Mouse (Mus musculus) mouse embryonic stem cell (cell line): ENCODE measurements around the gene Gm11037.

Experiments used
- in situ Hi-C, 2 experiments: fragments of 300-500 bp; cut with MboI; formaldehyde crosslinking; loops; 1 replicate in 1 of 2; 3 replicates in 1 of 2; pipeline ENCODE4 v1.14.3; 2019 to 2020; ENCODE audit warnings: low sequenced_read_pairs in 2 of 2, low pct_unique_long_range_greater_than_20kb in 1 of 2, mixed read lengths in 1 of 2; ENCODE audit not compliant: unreplicated experiment in 1 of 2

Gm11037 gene

DNA sequence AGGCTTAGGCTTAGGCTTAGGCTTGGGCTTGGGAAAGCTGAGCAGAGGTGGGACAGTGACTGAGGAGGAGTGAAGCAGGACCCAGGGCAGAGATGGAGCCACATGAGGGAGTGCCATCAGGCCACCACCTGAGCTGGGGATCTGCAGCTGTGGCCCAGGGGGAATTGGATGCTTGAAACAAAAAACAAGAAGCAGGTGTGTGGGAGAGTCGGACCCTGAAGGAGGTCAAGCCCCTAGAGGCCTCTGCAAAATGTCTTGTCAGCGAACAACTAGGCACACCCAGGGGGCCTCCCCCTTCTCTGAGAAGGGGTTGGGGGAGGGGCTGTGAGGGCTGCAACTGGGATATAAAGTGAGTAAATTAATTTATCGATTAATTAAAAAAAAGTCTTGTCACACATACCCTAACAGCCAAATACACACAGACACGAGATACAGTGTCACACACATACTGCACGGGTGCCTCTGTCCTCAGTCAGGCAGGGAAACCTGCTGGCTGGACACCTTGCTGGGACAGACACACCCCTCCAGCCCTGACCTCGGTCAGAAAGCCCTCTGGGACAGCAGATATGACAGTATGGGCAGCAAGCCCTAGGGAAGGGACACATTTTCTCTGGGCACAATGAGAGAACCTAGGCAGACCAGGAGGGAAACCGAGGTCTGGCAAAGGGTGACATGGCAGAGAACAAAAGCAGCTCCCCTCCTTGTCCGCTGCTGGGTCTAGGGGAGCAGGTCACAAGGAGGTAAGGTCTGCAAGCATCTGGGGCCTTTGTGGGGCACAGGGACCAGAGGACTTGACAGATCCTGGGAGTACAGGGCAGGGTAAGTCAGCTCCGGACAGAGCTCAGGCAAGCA lies 7.1 kb upstream of the Gm11037 start:
- in situ Hi-C loops: no loop called here

DNA sequence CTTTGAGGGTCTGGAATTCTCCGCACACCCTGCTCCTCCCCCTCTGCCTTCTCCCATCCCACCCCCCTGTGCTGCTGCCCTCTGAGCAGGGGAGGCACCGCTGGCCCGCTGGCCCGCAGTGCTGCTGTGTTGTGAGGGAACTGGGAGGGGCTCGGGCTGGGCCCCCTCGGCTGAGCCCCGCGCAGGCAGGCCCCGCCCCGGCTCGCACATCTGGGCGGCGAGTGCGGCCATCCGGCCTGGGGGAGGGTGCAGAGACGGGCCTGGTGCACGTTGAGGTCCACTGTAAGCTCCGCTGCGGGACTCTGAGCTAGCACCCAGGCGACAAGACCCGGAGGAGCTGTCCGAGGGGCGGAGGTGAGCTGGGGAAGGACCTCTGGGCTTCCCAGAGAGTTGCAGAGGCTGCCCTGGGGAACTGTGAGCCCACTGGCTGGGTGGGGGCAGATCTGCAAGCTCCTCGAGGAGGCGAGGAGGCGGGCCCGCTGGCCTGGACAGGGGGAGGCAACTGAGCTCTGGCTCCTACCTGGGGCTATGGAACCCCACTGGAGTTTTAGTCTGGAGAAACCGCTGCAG lies 6.1 kb upstream of the Gm11037 start, which contains the start of gene Hspa12b:
TSS of gene Hspa12b (plus strand) at position 120 of the 570 bp plus-strand sequence.
- in situ Hi-C loops: no loop called here

DNA sequence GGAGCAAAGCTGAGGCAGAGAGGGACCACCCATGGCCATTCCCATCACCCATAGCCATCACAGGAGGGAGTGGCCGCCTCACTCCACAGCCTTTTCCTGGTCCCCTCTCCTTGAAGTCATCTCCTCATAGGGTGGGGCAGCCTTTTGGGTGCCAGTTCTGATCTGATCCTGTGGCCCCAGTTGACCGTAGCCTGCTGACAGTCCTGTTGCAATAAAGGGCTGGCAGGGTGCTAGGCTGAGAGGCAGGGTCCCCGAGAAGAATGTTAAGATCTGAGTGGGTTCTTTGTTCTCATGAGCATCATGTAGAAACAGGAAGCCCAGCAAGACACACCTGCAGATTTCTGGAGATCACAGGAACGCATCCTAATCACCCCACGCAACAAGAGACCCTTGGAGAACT lies 5.1 kb upstream of the Gm11037 start:
- in situ Hi-C loops: no loop called here

DNA sequence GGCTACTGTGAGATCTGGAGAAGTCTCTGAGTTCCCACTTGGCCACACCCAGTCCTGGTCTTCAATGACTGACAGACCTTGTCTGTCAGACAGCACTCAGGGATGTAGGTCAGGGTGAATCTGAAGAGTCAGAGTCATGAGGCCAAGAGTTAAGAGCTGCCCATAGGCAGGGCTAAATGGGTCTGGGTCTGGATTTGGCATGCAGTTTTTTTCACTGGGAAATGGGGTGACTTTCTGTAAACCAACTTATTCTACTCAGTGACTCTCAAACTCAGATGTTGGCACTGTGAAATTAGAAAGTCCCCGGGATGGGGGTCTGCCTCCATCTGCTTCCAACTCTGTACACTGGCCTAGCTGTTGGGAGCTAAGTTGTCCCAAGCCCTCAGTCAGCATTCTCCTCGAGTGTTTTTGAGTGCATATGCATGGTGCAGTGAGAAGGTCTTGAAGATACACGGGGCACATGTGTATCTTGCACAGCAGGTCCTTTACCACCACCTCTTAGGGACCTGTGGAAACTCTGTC lies 4.6 kb upstream of the Gm11037 start:
- in situ Hi-C loops: no loop called here

DNA sequence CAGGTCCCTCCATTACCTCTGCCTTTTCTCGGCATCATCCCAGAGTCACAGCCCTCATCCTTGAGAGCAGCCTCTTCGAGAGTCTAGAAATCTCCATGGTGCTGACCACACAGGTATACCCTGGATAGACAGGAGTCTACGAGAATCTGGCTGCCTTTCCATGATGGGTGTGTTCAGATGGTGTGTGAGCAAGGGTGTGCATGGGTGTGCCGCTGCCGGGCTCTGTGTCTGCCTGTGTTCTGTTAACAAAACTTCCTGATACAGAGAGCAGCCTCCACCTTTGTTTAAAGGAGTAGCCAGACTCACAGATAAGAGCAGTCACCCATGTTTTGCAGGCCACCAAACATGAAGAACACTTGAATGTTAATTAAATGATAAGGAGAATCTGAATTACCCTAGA lies 3.5 kb upstream of the Gm11037 start:
- in situ Hi-C loops: no loop called here

DNA sequence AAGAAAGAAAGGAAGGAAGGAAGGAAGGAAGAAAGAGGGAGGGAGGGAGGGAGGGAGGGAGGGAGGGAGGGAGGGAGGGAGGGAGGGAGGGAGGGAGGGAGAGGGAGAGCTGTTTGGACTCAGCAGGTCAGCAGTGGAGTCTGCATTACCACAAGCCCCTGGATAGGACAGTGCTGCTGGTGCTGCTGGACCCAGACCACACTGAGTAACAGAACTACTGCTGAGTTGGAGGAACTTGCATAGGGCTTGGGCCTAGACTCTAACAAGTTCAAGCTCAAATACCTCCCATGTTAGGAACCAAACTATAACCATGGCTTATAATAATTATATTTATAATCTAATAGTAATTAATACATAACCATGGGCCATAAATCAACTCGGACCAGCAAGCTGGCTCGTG lies 2.4 kb upstream of the Gm11037 start:
- in situ Hi-C loops: no loop called here

DNA sequence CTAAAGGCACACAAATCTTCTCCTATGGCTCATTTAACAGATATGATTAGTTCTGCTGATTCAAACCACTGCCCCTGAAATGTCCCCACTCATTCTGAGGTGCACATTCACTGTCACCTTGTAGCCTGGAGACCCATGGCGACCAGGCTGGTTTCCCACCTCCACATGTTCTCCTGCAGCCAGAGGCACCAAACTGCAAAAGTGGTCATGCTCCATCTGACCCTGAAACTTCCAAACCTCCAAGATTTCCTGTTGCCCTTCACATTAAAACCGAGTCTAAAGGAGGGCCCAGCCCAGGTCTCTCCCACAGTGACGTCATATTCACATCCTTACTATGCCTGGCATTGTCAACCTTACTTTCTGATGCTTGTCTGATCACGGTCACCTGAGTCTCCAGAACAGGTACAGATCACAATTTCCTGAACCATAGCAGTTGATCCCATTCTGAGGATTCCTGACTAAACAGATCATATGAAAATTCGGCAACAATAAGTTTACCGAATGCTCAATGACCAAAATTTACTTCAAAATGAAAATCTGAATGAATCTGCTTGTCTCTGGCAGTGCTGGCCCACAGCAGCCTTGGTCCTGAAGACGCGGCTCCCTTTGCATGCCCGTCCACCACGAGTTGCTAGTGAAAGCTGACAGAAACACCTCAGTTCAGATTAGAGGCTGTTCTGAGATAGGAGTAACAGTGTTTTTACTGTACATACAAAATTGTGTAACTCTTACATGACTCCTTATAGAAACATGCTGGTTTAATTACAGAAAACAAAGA lies 997 bp upstream of the Gm11037 start:
- in situ Hi-C loops: no loop called here

DNA sequence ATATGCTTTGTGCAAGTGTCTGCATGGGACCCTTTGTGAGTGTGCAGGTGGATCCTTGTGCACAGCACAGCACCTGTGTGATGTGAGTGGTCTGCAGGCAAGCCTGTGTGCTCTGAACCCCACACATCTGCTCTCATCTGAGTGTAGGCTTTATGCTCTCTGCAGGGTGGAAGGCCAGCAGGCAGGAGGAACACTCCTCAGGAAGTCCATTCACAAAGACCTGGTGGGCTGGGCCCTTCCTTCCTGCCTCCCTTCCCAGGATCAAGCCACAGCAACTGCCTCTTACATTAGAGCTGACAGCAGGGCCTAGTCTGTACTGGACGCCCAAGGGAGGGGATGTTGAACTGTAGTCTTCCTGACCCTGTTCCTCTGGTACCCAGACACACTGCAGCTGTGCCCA lies 1.1 kb downstream of the Gm11037 start:
- in situ Hi-C loops: no loop called here

DNA sequence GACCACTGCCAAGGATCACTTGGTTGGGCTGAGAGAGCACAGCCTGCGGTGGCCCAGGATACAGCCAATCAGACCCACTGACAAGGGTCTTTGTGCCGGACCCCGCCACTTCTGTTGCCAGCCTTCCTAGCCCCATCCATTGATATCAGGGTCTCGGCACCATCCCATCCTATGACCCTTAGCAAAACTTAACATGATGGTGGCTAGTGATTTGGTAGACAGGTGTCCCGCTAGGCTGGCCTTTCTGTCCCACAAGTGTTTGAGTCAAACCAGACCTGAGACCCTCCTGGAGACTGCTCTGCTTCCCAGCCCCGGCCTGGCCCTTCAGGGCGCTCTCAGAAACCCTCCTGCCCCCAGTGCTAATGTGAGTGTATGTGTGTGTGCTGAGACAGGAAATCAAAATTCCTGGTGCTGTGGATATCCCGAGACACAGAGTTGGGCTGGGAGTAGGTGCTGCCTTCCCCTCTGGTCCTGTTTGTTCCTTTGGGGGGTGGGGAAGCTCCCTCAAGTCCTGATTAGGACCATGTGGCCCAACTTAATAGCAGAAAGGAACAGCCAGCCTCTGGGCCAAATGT lies 1.6 kb downstream of the Gm11037 start:
- in situ Hi-C loops: no loop called here

DNA sequence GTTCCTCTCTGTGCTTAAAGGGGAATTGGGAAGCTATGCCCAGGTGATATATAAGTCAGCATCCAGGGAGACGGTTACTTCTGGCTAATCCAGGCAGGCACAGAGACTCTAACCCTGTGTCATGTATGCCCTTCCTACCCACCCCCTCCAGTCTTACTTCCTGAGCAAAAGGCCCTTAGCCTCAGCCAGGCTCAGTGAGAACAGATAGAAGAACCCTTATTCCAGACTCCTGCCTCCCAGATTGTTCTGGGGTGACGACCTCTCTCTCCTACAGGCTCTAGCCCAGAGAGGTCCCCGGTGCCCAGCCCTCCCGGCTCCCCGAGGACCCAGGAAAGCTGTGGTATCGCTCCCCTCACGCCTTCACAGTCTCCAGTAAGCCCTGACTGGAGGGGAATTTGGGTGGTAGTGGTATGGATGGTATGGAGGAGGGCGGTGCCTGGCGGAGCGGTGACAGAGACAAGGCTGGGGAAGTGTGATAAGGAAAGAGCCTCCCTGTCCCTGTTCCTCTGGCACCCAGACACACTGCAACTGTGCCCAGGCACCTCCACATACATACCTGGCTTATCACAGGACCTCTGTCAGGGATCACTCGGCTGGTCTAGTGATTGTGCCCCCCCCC lies 2.3 kb downstream of the Gm11037 start:
- in situ Hi-C loops: no loop called here

DNA sequence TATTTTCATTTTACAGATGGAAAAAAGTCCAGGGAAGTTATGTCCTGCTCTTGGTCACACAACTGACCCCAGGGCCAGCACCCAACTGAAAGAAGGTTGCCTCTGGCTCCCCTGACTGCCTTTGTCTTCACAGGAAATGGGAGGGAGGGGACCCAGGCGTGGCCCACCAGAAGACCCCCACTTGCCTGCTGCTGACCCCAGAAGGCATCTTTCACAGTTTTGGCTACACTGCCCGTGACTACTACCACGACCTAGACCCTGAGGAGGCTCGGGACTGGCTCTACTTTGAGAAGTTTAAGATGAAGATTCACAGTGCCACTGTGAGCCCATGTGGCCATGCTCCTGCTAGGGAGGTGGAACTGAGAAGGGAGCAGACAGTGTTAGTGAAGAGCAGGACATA lies 5.0 kb downstream of the Gm11037 start:
- in situ Hi-C loops: no loop called here

DNA sequence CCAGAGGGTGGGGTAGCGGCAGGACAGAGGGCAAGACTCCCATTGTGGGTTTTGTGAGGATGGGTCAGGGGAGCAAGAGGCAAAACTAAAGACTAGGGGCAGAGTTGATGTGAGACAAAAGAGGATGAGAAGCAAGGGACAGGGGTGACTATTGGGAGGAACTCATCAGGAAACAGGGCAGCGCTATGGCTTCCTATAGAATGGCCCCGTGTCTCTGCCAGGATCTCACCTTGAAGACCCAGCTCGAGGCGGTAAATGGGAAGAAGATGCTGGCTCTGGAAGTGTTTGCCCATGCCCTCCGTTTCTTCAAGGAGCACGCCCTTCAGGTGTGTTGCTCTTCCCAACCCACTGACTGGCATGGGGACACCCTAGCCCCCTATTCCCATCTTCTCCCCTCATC lies 5.5 kb downstream of the Gm11037 start:
- in situ Hi-C loops: no loop called here

DNA sequence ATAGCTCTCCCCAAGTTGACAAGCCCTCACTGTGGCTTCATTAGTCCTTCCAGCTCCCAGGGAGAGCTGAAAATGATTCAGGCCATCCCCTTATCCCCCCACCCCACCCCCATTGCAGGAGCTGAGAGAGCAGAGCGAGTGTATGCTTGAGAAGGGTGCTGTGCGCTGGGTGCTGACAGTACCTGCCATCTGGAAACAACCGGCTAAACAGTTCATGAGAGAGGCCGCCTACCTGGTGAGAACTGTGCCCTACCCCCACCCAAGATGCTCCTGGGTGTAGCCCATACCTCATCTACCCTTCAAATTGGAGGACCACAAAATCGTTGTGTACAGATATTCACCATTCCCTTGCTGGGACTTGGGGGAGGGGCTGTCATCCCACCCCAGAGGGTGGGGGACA lies 6.0 kb downstream of the Gm11037 start:
- in situ Hi-C loops: no loop called here

DNA sequence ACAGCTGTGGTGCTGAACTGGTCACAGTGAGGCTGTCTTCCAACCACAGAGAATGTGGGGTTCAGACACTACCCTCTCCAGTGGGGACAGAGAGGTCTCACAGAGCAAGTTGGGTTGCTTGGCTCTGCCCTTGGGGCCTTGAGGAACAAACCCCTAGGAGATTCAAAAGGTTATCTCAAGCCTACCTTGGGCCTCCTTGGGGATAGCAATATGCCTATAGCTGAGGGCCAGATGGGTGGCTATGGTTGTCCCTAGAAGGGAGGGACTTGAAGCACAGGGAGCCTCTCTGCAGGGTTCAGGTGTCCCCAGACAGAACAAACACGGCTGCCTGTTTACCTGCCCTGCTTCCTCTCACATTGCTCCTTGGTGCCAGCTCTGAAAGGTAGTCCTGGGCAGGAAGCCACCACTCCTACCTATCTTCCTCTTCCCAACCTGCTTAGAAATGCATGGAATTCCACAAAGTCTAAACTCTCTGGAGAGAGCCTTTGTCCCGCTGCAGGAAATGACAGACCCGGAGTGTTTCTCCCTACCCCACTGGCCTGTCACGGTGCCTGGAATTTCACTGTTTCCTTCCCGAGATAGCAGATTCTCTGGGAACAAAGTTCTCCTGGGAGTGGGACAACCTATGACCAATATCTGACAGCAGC lies 6.7 kb downstream of the Gm11037 start:
- in situ Hi-C loops: no loop called here

DNA sequence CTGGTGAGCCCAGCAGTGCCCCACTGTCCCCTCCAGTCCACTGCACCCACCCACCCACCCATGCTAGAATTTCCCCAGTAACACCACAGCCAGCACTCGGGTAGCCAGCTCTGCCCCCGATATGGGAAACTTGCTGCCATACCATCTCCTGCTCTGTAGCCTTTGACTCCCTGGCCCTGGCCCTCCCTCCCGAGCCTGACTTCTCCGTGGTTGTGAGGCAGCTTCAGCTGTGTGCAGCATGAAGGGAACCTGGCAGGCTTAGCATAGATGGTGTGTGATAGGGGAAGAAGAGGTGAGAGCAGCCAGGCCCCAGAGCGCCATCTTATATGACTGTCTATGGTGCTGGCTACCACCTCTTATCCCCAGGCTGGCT lies 7.2 kb downstream of the Gm11037 start:
- in situ Hi-C loops: no loop called here

DNA sequence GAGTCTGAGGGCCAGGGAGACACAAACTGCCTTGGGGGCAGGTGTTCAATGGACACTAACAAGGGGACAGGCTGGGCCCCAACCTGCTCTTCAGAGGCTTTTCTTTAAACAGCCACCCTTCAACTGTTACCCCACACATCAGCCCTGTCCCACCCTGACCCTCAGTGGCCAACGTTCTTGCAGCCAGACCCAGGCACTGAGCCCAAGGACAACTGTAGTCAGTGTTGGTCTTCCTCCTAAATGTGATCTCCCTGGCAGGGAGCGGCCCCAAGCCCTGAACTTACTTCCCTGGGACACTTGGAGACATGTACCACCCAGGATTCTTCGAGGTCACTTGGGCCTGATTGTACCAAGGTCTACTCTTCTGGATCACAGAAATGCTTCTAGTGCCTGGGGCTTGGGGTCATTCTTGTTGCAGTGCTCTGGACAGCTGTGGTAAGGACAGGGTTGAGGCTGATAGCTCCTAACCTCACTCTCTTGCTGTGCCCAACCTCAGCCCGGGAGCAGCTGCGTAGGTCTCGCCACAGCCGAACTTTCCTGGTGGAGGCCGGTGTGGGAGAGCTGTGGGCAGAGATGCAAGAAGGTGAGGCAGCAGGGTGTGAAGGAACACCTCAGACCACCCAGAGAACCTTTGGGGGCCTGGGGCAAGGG lies 8.2 kb downstream of the Gm11037 start:
- in situ Hi-C loops: no loop called here

DNA sequence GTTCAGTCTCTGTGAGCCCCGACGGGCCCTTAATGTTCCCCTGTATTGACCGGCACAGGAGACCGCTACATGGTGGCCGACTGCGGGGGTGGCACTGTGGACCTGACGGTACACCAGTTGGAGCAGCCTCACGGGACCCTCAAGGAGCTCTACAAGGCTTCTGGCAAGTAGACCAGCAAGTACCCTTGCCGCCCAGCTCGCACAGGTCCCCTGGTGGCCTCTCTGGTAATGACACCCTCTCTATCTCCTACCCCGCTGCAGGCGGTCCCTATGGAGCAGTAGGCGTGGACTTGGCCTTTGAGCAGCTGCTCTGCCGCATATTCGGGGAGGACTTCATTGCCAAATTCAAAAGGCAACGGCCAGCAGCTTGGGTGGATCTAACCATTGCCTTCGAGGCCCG lies 9.3 kb downstream of the Gm11037 start:
- in situ Hi-C loops: no loop called here
